Mouse (Mus musculus): ENCODE measurements around the gene Klhl29. TPM values are rescaled to one million over a fixed set of nuclear protein-coding genes. Genes with fewer than 3 reads are reported as not detected.

Gene Klhl29
- total RNA-seq, 2 experiments from 2014 or later: 18.3 to 18.6 TPM

GRCm38 (mm10) chr12:5073191-5073590 lies 302.3 kb downstream of the Klhl29 start:
- no peak for DNase-seq (ENCODE audit: low spot score in 2 of 2)

DNA sequence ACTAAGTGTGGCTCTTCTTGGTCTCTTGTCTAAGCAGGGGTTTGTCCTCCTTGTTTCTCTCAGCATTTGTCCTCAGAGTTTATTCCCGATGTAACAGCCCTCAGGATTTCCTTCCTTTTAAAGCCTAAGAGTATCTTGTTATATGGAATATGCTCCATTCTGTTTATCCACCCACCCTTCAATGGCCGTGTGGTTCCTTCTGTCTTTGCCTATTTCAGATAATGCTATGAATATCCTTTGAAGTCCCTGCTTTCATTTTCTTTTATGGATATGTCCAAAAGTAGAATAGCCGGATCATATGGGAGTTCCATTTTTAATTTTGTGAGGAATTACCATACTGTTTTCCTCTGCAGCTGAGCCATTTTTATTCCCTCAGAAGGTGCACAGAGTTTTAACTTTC lies 305.4 kb downstream of the Klhl29 start:
- no peak for DNase-seq (ENCODE audit: low spot score in 2 of 2)

- DNase-seq (ENCODE audit: low spot score in 2 of 2): no peak
These were observed 307.9 kb downstream of the Klhl29 start for GRCm38 (mm10) chr12:5067590-5067989.

DNA sequence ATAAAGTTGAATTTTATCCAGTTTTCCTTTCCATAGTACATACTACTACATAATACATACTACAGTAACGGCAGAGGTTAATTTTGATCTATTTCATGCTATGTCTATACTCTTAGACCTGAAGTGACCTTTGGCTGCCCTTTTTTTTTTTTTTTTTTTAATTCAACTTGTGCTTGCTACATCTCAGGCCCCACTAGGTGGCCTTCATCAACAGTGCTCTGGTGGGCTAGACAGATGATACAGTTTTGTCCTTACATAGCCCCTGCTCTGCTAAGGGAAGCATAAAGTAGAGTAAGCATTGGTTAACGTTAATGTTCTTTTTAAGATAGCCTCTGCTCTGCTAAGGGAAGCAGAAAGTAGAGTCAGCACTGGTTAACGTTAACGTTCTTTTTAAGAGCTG lies 327.4 kb downstream of the Klhl29 start:
- DNase-seq (ENCODE audit: low spot score in 2 of 2): no peak

DNA sequence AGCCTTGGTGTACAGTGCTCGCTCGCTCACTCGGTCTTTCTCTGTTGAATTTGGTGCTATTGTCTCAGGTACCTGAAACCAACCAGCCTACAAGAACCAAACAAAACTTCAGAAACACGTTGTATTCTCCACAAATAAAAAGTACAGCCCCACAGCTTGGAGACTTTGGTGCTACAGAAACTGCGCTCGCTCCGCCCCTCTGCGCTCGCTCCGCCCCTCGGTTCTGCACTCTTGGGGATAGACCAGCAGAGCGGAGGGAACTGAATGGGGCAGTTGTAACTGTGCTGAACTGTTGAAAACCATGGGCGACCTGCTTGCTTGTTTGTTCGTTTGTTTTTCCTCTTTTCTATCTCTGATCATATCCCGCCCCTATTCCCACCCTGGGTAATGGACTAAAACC lies 331.3 kb downstream of the Klhl29 start:
- no peak for DNase-seq (ENCODE audit: low spot score in 2 of 2)

DNA sequence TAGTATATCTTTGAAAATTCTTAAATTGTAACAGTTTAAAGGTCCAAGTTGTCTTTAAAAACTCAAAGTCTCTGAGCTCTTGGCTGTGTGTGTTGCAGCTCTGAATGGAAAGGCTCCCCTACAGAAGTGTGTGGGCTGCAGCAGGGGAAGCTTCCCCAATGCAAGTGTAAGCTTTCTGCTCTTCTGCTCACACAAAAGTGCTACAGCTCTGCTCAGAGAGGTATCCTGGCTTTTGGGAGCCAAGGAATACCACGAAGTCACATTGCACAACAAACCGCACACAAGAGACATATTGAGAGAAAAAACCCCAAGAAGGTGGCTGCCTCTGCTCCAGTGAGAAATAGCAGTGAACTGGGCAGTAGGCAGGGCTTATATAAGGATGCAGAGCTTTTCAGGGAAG lies 337.5 kb downstream of the Klhl29 start:
- DNase-seq (ENCODE audit: low spot score in 2 of 2): no peak

DNA sequence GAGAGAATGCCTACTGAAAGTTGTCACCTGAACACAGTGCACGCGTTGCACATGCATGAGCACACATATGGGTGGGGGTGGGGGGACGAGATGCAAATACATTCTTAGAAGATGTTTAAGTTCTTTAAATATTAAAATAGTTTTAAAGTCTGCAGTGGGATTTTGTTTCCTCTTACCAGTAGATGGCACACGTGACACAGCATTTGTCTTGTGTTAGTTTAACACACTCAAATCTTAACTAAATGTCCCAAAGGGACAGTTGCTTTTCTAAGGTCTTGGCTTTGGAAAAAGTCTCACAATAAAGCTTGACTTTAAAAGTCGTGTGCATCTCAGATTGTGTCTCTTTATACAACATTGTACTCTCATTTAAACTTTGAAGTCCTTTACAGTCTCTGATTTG lies 346.4 kb downstream of the Klhl29 start:
- no peak for DNase-seq (ENCODE audit: low spot score in 2 of 2)

Data from adrenal gland, postnatal 4 days (tissue).